Mouse (Mus musculus): ENCODE data around the gene 4930430F08Rik.
"Not testable (repeated sequence)": the region's sequence is repeated elsewhere in the genome, so short reads cannot be mapped to it uniquely, and the experiment has no call there.

Gene 4930430F08Rik

GRCm38 (mm10) chr10:100590323-100590722 is at the start of gene 4930430F08Rik, which contains the start of gene 1700017N19Rik:
4930430F08Rik (minus strand) TSS chr10:100590423.
1700017N19Rik (plus strand) TSS chr10:100590484.
- no peak for DNase-seq (ENCODE audit: low read depth, low spot score)

- peak; percentile 53 for DNase-seq (ENCODE audit: low read depth, low spot score)
These were observed 39.7 kb upstream of the 4930430F08Rik start for GRCm38 (mm10) chr10:100629762-100630438.

GRCm38 (mm10) chr10:100622494-100622893 is 32.3 kb upstream of the 4930430F08Rik start:
- no peak for DNase-seq (ENCODE audit: low read depth, low spot score)

GRCm38 (mm10) chr10:100620040-100620439 is 29.8 kb upstream of the 4930430F08Rik start:
- no peak for DNase-seq (ENCODE audit: low read depth, low spot score)

GRCm38 (mm10) chr10:100619474-100619873 is 29.3 kb upstream of the 4930430F08Rik start:
- no peak for DNase-seq (ENCODE audit: low read depth, low spot score)

- no peak for DNase-seq (ENCODE audit: low read depth, low spot score)
These were observed 27.1 kb upstream of the 4930430F08Rik start for GRCm38 (mm10) chr10:100617233-100617903.

- DNase-seq (ENCODE audit: low read depth, low spot score) = peak; percentile 7
These were observed 14.0 kb upstream of the 4930430F08Rik start for GRCm38 (mm10) chr10:100604254-100604653.

- no peak for DNase-seq (ENCODE audit: low read depth, low spot score)
These were observed 13.3 kb upstream of the 4930430F08Rik start for GRCm38 (mm10) chr10:100603511-100603910.

GRCm38 (mm10) chr10:100598339-100598738 is 8.1 kb upstream of the 4930430F08Rik start:
- no peak for DNase-seq (ENCODE audit: low read depth, low spot score)

- DNase-seq (ENCODE audit: low read depth, low spot score) = peak; percentile 89
These were observed 1.3 kb downstream of the 4930430F08Rik start for GRCm38 (mm10) chr10:100588932-100589388.

- no peak for DNase-seq (ENCODE audit: low read depth, low spot score)
These were observed 1.7 kb downstream of the 4930430F08Rik start for GRCm38 (mm10) chr10:100588524-100588923.

- DNase-seq (ENCODE audit: low read depth, low spot score) = no peak
These were observed 6.0 kb downstream of the 4930430F08Rik start for GRCm38 (mm10) chr10:100584178-100584577.

GRCm38 (mm10) chr10:100575294-100575693 is 14.9 kb downstream of the 4930430F08Rik start:
- no peak for DNase-seq (ENCODE audit: low read depth, low spot score)

GRCm38 (mm10) chr10:100574505-100575149 is 15.6 kb downstream of the 4930430F08Rik start:
- no peak for DNase-seq (ENCODE audit: low read depth, low spot score)

- DNase-seq (ENCODE audit: low read depth, low spot score) = no peak
These were observed 18.5 kb downstream of the 4930430F08Rik start for GRCm38 (mm10) chr10:100571707-100572106.

GRCm38 (mm10) chr10:100564112-100564511 is 26.1 kb downstream of the 4930430F08Rik start:
- DNase-seq (ENCODE audit: low read depth, low spot score) = no peak

GRCm38 (mm10) chr10:100560194-100560883 is 29.9 kb downstream of the 4930430F08Rik start:
- not testable (repeated sequence) for DNase-seq (ENCODE audit: low read depth, low spot score)

- no peak for DNase-seq (ENCODE audit: low read depth, low spot score)
These were observed 33.6 kb downstream of the 4930430F08Rik start for GRCm38 (mm10) chr10:100556566-100557175.

GRCm38 (mm10) chr10:100524499-100525390 is 65.5 kb downstream of the 4930430F08Rik start:
- no peak for DNase-seq (ENCODE audit: low read depth, low spot score)

GRCm38 (mm10) chr10:100522330-100522729 is 67.9 kb downstream of the 4930430F08Rik start:
- DNase-seq (ENCODE audit: low read depth, low spot score) = no peak
